Mouse (Mus musculus) G1E (cell line): ENCODE results near the gene Ppm1j. TPM values are rescaled to one million over a fixed set of nuclear protein-coding genes. Genes with fewer than 3 reads are reported as not detected.
A peak's percentile ranks its signal among the peaks of the same experiment; 100 is the strongest.

Source experiments
- ATAC-seq: 2 replicates; pipeline ENCODE4 v1.8.0; 2016; ENCODE audit warnings: mild to moderate bottlenecking; ENCODE audit not compliant: insufficient number of reproducible peaks, poor library complexity, low FRiP score, severe bottlenecking; ENCODE audit errors: extremely low read depth
- DNase-seq: peaks from one replicate; pipeline ENCODE4 v3.0.0; 2012; ENCODE audit warnings: low spot score
- H3K27me3 ChIP-seq: 2 replicates; pipeline ENCODE4 v1.6.1; 2012; ENCODE audit warnings: mild to moderate bottlenecking, low read length, inconsistent platforms; ENCODE audit not compliant: insufficient read depth
- H3K36me3 ChIP-seq: replicated peaks from 2 replicates; pipeline ENCODE3; 2012; ENCODE audit warnings: mild to moderate bottlenecking, inconsistent platforms
- H3K4me1 ChIP-seq: 2 replicates; pipeline ENCODE4 v1.6.1; 2012; ENCODE audit warnings: low read depth, low read length, inconsistent platforms, mixed read lengths; ENCODE audit not compliant: insufficient read depth
- H3K4me3 ChIP-seq: 2 replicates; pipeline ENCODE4 v1.5.1; 2012; ENCODE audit warnings: low read depth, mild to moderate bottlenecking, inconsistent platforms, low read length, moderate library complexity, mixed read lengths
- H3K9me3 ChIP-seq: replicated peaks from 2 replicates; pipeline ENCODE4 v1.6.1; 2012; ENCODE audit warnings: inconsistent platforms
- CTCF ChIP-seq: IDR thresholded peaks from 2 replicates; pipeline ENCODE4 v1.5.1; 2012; ENCODE audit warnings: low read depth, low read length, inconsistent platforms, mixed read lengths
- GATA1 ChIP-seq: IDR thresholded peaks from 2 replicates; pipeline ENCODE4 v1.6.1; 2012; ENCODE audit warnings: borderline replicate concordance, low read length, inconsistent platforms, mixed read lengths
- GATA2 ChIP-seq: IDR thresholded peaks from 2 replicates; pipeline ENCODE4 v1.6.1; 2012; ENCODE audit warnings: low read depth, low read length, inconsistent platforms, borderline replicate concordance
- POLR2AphosphoS5 ChIP-seq: IDR thresholded peaks from 2 replicates; pipeline ENCODE4 v1.6.1; 2012; ENCODE audit warnings: low read depth, low read length, inconsistent platforms; ENCODE audit not compliant: insufficient replicate concordance
- TAL1 ChIP-seq: conservative IDR thresholded peaks from 2 replicates; pipeline ENCODE4 v1.6.1; 2012; ENCODE audit warnings: low read depth, low read length, inconsistent platforms, mixed read lengths
- polyA plus RNA-seq: library from polyadenylated mRNA; stranded (reverse); fragments of >175 nt; gene quantifications from 2 replicates; pipeline ENCODE4 v1.2.3, GENCODE M21; 2012
- total RNA-seq, 2 experiments: library from RNA; stranded (forward) in 1 of 2; stranded (reverse) in 1 of 2; fragments of 200-1000 nt in 1 of 2; fragments of >200 nt in 1 of 2; fragmentation: Nextera tagmentation in 1 of 2; gene quantifications; 2 replicates each; pipeline ENCODE4 v1.2.3; 2014 to 2017

Ppm1j gene
- total and polyA plus RNA-seq, 3 experiments: 0.16 TPM; not detected in 2

- ATAC-seq (no peak), DNase-seq (peak; percentile 47)
- Histone ChIP-seq H3K4me1 (no peaks in the 10 kb centered on the region; the same call in 1 of the 2 replicates), H3K4me3 (no peak overlapping the region), H3K27me3 (peaks cover 45% of the 10 kb centered on the region), H3K36me3 (no peaks in the 10 kb centered on the region), H3K9me3 (no peaks in the 10 kb centered on the region)
- TF ChIP-seq GATA1 (no peak), CTCF (peak; percentile 13; the same call in 1 of the 2 replicates), GATA2 (no peak)
Measured at GRCm38 (mm10) chr3:104770035-104770434, 10.8 kb upstream of the Ppm1j start.

- ATAC-seq (no peak), DNase-seq (no peak)
- no peaks in the 10 kb centered on the region for H3K9me3 ChIP-seq
Measured at GRCm38 (mm10) chr3:104770918-104771317, 9.9 kb upstream of the Ppm1j start.

DNA sequence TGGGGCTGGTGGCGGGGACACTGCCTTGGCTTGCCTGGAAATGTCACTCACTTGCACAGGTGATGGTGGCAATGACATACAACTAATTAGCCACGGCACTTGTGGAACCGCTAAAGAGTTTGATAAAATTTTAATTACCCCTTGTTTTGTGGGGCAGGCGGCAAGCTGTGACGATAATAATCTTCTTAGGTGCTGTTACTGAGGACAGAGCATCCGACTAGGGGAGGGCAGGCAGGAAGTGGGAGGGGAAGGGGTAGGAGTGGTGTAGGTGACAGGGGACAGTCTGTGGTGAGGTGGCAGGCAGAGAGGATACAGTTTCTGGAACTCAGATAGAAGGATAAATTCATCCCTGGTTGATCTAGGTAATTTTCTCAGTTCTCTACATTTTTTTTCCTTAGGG is 9.4 kb upstream of the Ppm1j start:
- ATAC-seq (no peak), DNase-seq (no peak)
- H3K9me3 ChIP-seq: no peaks in the 10 kb centered on the region

More at GRCm38 (mm10) chr3:104770918-104771317, 9.9 kb upstream of the Ppm1j start:
- no peaks in the 10 kb centered on the region for H3K36me3 ChIP-seq
- no peaks in the 10 kb centered on the region; the same call in 1 of the 2 replicates for H3K4me1 ChIP-seq
- TF ChIP-seq GATA1 (no peak), TAL1 (no peak), GATA2 (no peak), CTCF (no peak), POLR2AphosphoS5 (no peak)
- peaks cover 49% of the 10 kb centered on the region for H3K27me3 ChIP-seq
- H3K4me3 ChIP-seq: no peak overlapping the region

GRCm38 (mm10) chr3:104773301-104773700 is 7.6 kb upstream of the Ppm1j start:
- Histone ChIP-seq H3K9me3 (no peaks in the 10 kb centered on the region), H3K4me3 (no peak overlapping the region), H3K36me3 (no peaks in the 10 kb centered on the region), H3K4me1 (no peaks in the 10 kb centered on the region; the same call in 1 of the 2 replicates), H3K27me3 (peaks cover 64% of the 10 kb centered on the region)
- ATAC-seq (no peak), DNase-seq (no peak)
- no peak for TF ChIP-seq CTCF
- TF ChIP-seq GATA1: no peak
- TF ChIP-seq POLR2AphosphoS5: no peak
- no peak for TF ChIP-seq GATA2
- TF ChIP-seq TAL1: no peak

More for the DNA sequence above, 9.4 kb upstream of the Ppm1j start:
- H3K27me3 ChIP-seq: peaks cover 54% of the 10 kb centered on the region
- TF ChIP-seq CTCF: no peak
- no peak for TF ChIP-seq GATA2
- TF ChIP-seq GATA1: no peak
- no peak for TF ChIP-seq POLR2AphosphoS5
- no peak for TF ChIP-seq TAL1
- no peaks in the 10 kb centered on the region; the same call in 1 of the 2 replicates for H3K4me1 ChIP-seq
- no peaks in the 10 kb centered on the region for H3K36me3 ChIP-seq
- H3K4me3 ChIP-seq: no peak overlapping the region

GRCm38 (mm10) chr3:104777342-104777741 is 3.5 kb upstream of the Ppm1j start:
- TF ChIP-seq TAL1 (no peak), GATA2 (no peak), GATA1 (no peak), POLR2AphosphoS5 (no peak), CTCF (no peak)
- no peak for ATAC-seq
- Histone ChIP-seq H3K4me3 (no peak overlapping the region), H3K36me3 (no peaks in the 10 kb centered on the region), H3K4me1 (peaks cover 20% of the 10 kb centered on the region), H3K9me3 (no peaks in the 10 kb centered on the region), H3K27me3 (peaks cover 79% of the 10 kb centered on the region)
- no peak for DNase-seq

- ATAC-seq: no peak; the same call in 1 of the 2 replicates
- H3K4me1 ChIP-seq: peaks cover 20% of the 10 kb centered on the region
- H3K9me3 ChIP-seq: no peaks in the 10 kb centered on the region
- TF ChIP-seq POLR2AphosphoS5 (no peak), CTCF (peak; percentile 90), TAL1 (no peak)
- DNase-seq: peak; percentile 40
- H3K27me3 ChIP-seq: peaks cover 89% of the 10 kb centered on the region
- H3K36me3 ChIP-seq: no peaks in the 10 kb centered on the region
- no peak overlapping the region for H3K4me3 ChIP-seq
Measured at GRCm38 (mm10) chr3:104779949-104780348, 907 bp upstream of the Ppm1j start.

DNA sequence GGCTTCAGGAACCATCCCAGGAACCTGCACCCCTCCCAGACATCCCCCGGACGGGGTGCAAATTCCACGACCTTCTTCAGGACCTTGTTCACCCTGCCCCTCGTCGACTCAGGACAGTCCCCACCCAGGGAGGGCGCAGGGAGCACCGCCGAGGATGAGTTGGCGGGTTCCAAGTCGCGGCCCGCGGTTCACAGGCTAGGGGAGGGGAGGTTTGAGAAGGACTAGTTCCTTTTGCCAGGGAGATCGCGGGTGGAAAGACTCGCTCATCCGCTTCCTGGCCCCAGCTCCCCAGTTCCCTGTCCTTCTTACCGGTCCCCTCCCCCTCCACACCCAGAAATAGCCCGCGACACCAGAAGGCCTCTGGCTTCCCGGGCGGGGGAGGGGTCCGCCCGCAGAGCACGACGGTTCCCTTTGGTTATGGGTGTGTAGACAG is 631 bp downstream of the Ppm1j start, which contains the start of gene Fam19a3:
TSS of gene Fam19a3 (minus strand) at position 370 of the 433 bp plus-strand sequence.
- ATAC-seq: no peak
- Histone ChIP-seq H3K4me3 (peak within 1 kb of the TSS; percentile 57; the same call in 1 of the 2 replicates), H3K9me3 (no peaks in the 10 kb centered on the region), H3K36me3 (no peaks in the 10 kb centered on the region), H3K4me1 (peaks cover 20% of the 10 kb centered on the region), H3K27me3 (peaks cover 93% of the 10 kb centered on the region)
- no peak for DNase-seq
- no peak for TF ChIP-seq TAL1
- TF ChIP-seq POLR2AphosphoS5: no peak
- TF ChIP-seq CTCF: no peak
- no peak for TF ChIP-seq GATA1
- TF ChIP-seq GATA2: no peak
